In the genomic region with DNA sequence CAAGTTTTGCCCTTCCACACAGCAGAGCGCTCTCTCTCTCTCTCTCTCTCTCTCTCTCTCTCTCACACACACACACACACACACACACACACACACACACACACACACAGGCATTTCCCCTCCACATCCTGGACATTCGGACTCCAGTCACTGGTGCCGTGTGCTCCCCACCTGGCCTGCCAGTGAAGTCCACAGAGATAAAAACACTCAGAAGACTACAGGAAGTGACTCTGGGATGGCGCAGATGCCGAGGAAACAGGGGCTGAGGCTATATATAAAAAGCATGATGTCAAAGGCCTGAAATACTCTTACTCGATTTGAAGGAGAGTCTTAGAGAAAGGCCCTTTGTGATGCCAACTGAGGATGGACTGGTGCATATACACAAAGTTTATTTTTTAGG, we compare ENCODE assay signal across 14 mouse cellular contexts.
DNase-seq lines count a peak whose midpoint lies in the region; ATAC-seq lines count a peak whose summit lies in the region.
"Had no signal": no experiment of that assay in that cellular context is flagged by ENCODE, and none has a peak within 500 bp of the region (broad histone marks: within the 10 kb centered on the region; RNA-seq: fewer than 3 reads in every experiment).

No protein-coding gene starts in this region.

- no peak overlapping the region for H3K9ac ChIP-seq in heart, embryonic 12.5 days
- no peak overlapping the region for H3K9ac ChIP-seq in kidney, embryonic 14.5 days (ENCODE audit: low read depth, low read length)
- H3K9ac ChIP-seq: embryonic facial prominence, embryonic 13.5 days; midbrain, embryonic 13.5 days; neural tube, embryonic 15.5 days had no signal

- H3K4me2 ChIP-seq in heart, embryonic 12.5 days: no peak overlapping the region
- H3K4me2 ChIP-seq in kidney, embryonic 14.5 days (replicated peaks; ENCODE audit: low read depth, low read length): no peak overlapping the region
- H3K4me2 ChIP-seq: embryonic facial prominence, embryonic 13.5 days; midbrain, embryonic 13.5 days; neural tube, embryonic 15.5 days had no signal

- no peaks in the 10 kb centered on the region for H3K9me3 ChIP-seq in heart, embryonic 12.5 days (replicated peaks)
- H3K9me3 ChIP-seq in heart, embryonic 10.5 days: no peaks in the 10 kb centered on the region
- no peaks in the 10 kb centered on the region for H3K9me3 ChIP-seq in kidney, embryonic 14.5 days (ENCODE audit: control insufficient read depth, low read length)
- H3K9me3 ChIP-seq: embryonic facial prominence, embryonic 13.5 days; midbrain, embryonic 13.5 days; neural tube, embryonic 15.5 days had no signal

- no peak for DNase-seq in heart, embryonic 10.5 days (ENCODE audit: low spot score)
- peak; percentile 47 for DNase-seq in kidney, postnatal 10 days
- peak; percentile 15 for DNase-seq in thymus, postnatal 14 days
- DNase-seq in thymus, postnatal 4 days: no peak
- no peak for DNase-seq in liver
- DNase-seq: gastrocnemius, postnatal 10 days had no signal

- 18% methylated on average over 6 of the region's 6 CpGs for WGBS in heart, embryonic 12.5 days
- WGBS in heart, embryonic 10.5 days: 27% methylated on average over 6 of the region's 6 CpGs
- 71% methylated on average over 6 of the region's 6 CpGs for WGBS in kidney, embryonic 14.5 days

- H3K36me3 ChIP-seq in heart, embryonic 12.5 days: peaks cover 25% of the 10 kb centered on the region
- H3K36me3 ChIP-seq in heart, embryonic 10.5 days: peaks cover 29% of the 10 kb centered on the region
- peaks cover 44% of the 10 kb centered on the region for H3K36me3 ChIP-seq in kidney, embryonic 14.5 days (ENCODE audit: control insufficient read depth, insufficient read depth, low read length)
- H3K36me3 ChIP-seq: G1E had no signal

- H3K4me3 ChIP-seq in heart, embryonic 12.5 days: no peak overlapping the region
- no peak overlapping the region for H3K4me3 ChIP-seq in heart, embryonic 10.5 days
- no peak overlapping the region for H3K4me3 ChIP-seq in kidney, embryonic 14.5 days (ENCODE audit: low read length)
- H3K4me3 ChIP-seq: embryonic facial prominence, embryonic 13.5 days; midbrain, embryonic 13.5 days; neural tube, embryonic 15.5 days had no signal

- H3K4me1 ChIP-seq in heart, embryonic 12.5 days (replicated peaks): peaks cover 48% of the 10 kb centered on the region
- peaks cover 55% of the 10 kb centered on the region for H3K4me1 ChIP-seq in heart, embryonic 10.5 days
- no peaks in the 10 kb centered on the region for H3K4me1 ChIP-seq in kidney, embryonic 14.5 days (ENCODE audit: control insufficient read depth, insufficient read depth, low read length)
- H3K4me1 ChIP-seq: midbrain, embryonic 13.5 days had no signal

- ATAC-seq in heart, embryonic 12.5 days (ENCODE audit: insufficient number of reproducible peaks, low FRiP score): 0 out of 2 replicates have a peak, but pooled peaks have one; percentile 12
- ATAC-seq in kidney, embryonic 14.5 days (ENCODE audit: low FRiP score, low TSS enrichment): no peak
- ATAC-seq: forebrain, embryonic 16.5 days; hindbrain, postnatal 0 days; midbrain, embryonic 13.5 days had no signal

- no peaks in the 10 kb centered on the region for H3K27me3 ChIP-seq in heart, embryonic 12.5 days (replicated peaks)
- H3K27me3 ChIP-seq in heart, embryonic 10.5 days (ENCODE audit: insufficient read depth, poor library complexity, severe bottlenecking): no peaks in the 10 kb centered on the region
- H3K27me3 ChIP-seq in kidney, embryonic 14.5 days (ENCODE audit: control insufficient read depth, insufficient read depth, low read length): no peaks in the 10 kb centered on the region
- H3K27me3 ChIP-seq: embryonic facial prominence, embryonic 13.5 days; midbrain, embryonic 13.5 days; neural tube, embryonic 15.5 days had no signal

- peak overlapping the region; percentile 63; the same call in 1 of the 2 replicates for H3K27ac ChIP-seq in heart, embryonic 12.5 days (ENCODE audit: poor library complexity, severe bottlenecking)
- no peak overlapping the region for H3K27ac ChIP-seq in heart, embryonic 10.5 days
- no peak overlapping the region for H3K27ac ChIP-seq in kidney, embryonic 14.5 days (ENCODE audit: low read depth, low read length)
- H3K27ac ChIP-seq: embryonic facial prominence, embryonic 13.5 days; hindbrain, postnatal 0 days; midbrain, embryonic 13.5 days; neural tube, embryonic 15.5 days had no signal

Comparison
In these comparisons a context has a peak if more than half of its experiments do, and no peak if none do; other contexts are left out.
1. DNase-seq: peak in kidney, postnatal 10 days (single experiment) and thymus, postnatal 14 days (single experiment); none in heart, embryonic 10.5 days (single experiment), thymus, postnatal 4 days (single experiment) and liver (single experiment).